Mouse (Mus musculus): ENCODE data around the gene Olfr13. TPM values are rescaled to one million over a fixed set of nuclear protein-coding genes. Genes with fewer than 3 reads are reported as not detected.

Gene Olfr13
- not detected for polyA plus RNA-seq (2017; shearing (Covaris generic))

DNA sequence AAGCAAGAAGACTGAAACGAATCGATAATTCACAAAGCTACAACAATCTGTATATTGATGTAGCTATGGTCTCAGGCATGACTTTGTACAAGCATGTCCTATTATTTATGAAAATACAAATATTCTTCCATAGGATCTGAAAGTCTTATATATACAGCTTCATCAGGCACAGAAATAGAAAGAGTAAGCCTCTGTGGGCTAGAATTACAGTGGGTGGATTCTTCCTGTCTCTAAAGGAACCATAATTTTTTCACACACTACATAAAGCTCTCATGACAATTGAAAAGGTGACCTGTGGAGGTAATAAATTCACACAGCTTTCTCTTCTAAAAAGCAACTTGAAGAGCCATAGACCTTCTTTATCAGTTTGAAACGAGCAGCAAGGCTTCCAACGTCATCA is at the start of gene Olfr13:
TSS of gene Olfr13 (plus strand) at position 301 of the 400 bp plus-strand sequence.

DNA sequence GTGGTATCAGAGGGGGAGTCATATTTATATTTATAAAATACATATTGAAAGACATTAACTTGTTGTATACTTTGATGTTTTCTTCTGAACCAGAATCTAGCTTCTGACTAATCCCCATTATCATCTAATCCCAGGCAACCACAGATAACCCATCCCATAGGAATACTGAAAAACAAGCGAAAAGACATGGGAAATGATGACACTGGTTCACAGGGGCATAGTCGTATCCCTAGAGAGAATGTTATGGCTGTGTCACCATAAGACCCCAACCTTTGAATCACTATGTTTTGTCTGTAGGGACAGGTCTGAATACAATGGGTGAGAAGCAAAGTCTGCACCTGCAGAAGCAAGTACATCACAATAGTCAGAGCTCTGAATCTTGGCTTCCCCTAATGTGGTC is 25.7 kb upstream of the Olfr13 start, which contains the start of gene Olfr237-ps1:
TSS of gene Olfr237-ps1 (plus strand) at position 301 of the 400 bp plus-strand sequence.

DNA sequence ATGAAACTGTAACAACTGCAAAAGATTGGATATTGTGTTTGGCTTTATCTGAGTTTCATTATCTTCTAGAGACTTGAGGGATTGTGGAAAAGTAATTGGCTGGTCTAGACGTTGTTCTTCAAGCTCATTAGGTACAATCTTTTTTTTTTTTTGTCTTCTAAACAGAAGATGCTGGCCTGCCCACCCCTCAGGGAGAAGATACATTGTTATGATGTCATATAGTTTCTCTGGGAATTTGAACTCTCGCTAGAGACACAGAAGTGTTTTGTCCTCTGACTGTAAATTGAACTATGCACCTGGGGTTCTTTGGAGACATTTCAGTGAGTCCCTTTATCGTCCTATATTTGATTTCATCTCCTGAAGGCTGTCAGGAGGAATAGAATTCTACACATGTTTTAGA is 9.0 kb upstream of the Olfr13 start, which contains the start of gene Olfr437:
TSS of gene Olfr437 (plus strand) at position 301 of the 400 bp plus-strand sequence.

DNA sequence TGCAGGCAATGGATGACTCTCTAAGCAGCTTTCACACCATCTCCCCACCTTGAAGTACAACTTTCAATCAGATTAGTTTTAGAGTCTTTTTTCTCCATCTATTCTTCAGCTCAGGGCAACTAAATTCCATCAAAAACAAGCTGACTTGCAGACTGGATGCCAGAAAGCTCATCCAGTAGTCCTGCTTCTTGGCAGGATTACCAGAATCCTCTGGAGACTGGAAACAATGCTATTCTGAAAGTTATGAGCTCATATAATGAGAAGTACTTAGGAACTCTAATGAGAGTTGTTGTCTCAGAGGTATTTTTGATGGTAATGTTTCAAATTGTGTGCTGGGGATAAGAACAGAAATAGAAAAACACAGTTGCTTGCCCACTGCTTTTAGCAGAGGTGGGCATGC is 24.8 kb downstream of the Olfr13 start, which contains the start of gene Olfr435:
TSS of gene Olfr435 (plus strand) at position 366 of the 400 bp plus-strand sequence.

DNA sequence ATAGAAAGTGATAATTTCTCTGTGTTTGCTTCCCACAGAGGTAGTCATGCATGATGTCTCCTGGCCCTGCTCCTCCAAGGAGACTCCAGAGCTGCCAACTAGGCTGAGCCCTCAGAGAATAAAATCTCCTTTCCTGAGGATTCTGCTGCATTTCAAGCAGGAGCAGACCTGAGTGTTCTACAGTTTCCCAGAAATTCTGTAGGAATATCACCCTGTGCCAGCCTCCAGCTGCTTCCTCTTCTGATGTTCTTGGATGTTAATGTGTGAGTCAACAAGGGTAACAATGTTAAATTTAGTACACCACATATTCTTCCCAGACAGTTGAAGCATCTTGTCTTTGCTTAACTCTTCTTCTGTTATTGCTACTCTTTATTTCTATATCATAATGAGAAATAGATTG is 40.9 kb downstream of the Olfr13 start, which contains the start of gene Olfr434:
TSS of gene Olfr434 (plus strand) at position 149 of the 400 bp plus-strand sequence.

Other genes with a start within 250 kb of the Olfr13 start
- gene Olfr444, start 223.1 kb upstream of the Olfr13 start, polyA plus RNA-seq (2017; shearing (Covaris generic)), result not detected
- not detected for gene Olfr441, start 65.8 kb upstream of the Olfr13 start, polyA plus RNA-seq (2017; shearing (Covaris generic))
- gene Olfr237-ps1, start 25.6 kb upstream of the Olfr13 start, polyA plus RNA-seq (2017; shearing (Covaris generic)), result not detected
- not detected for gene Olfr437, start 8.9 kb upstream of the Olfr13 start, polyA plus RNA-seq (2017; shearing (Covaris generic))
- gene Olfr435, start 25.0 kb downstream of the Olfr13 start, polyA plus RNA-seq (2017; shearing (Covaris generic)), result not detected
- gene Olfr434, start 40.9 kb downstream of the Olfr13 start, polyA plus RNA-seq (2017; shearing (Covaris generic)), result not detected
- not detected for gene Olfr47, start 59.4 kb downstream of the Olfr13 start, polyA plus RNA-seq (2017; shearing (Covaris generic))
- gene Arhgef5, start 93.4 kb downstream of the Olfr13 start, polyA plus RNA-seq (2017; shearing (Covaris generic)), result 10.0 TPM
- not detected for gene Nobox, start 137.4 kb downstream of the Olfr13 start, polyA plus RNA-seq (2017; shearing (Covaris generic))